Mouse (Mus musculus): Measurements from ENCODE around the gene Mta2. TPM values are rescaled to one million over a fixed set of nuclear protein-coding genes. Genes with fewer than 3 reads are reported as not detected.
A peak's percentile ranks its signal among the peaks of the same experiment; 100 is the strongest.

The Mta2 gene
- polyA plus RNA-seq, 1 experiment from 2014 or later, result 164 TPM

DNA sequence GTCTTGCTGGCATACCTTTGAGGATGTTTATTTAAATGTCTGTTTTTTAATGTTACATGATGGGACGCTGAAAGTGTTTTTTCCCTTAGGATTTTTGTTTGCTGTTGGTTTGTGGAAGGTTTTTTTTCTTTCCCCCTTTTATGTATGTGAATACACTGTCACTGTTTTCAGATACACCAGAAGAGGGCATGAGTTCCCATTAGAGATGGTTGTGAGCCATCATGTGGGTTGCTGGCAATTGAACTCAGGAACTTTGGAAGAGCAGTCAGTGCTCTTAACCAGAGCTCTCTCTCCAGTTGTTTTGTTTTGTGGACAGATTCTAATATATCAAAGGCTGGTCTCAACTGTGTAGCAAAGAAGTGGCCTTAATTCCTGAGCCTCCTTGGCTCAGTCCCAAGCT is 33.0 kb downstream of the Mta2 start:
- Histone ChIP-seq H3K4me1 (replicated peaks; ENCODE audit: control insufficient read depth, insufficient read depth, low read length) (no peaks in the 10 kb centered on the region), H3K9ac (ENCODE audit: low read length) (no peak overlapping the region), H3K4me2 (ENCODE audit: low read depth, low read length) (no peak overlapping the region), H3K9me3 (ENCODE audit: control insufficient read depth, low read length) (no peaks in the 10 kb centered on the region), H3K27me3 (ENCODE audit: control insufficient read depth, insufficient read depth, low read depth, low read length) (no peaks in the 10 kb centered on the region), H3K36me3 (ENCODE audit: control insufficient read depth, insufficient read depth, low read length) (peaks cover 75% of the 10 kb centered on the region), H3K4me3 (ENCODE audit: low read length) (no peak overlapping the region), H3K27ac (ENCODE audit: low read length) (no peak overlapping the region)
- 68% methylated on average over 1 of the region's 1 CpGs for WGBS
- no peak for ATAC-seq (ENCODE audit: low read depth)

- no peak for ATAC-seq (ENCODE audit: low read depth)
- no peak overlapping the region for H3K4me3 ChIP-seq (ENCODE audit: low read length)
- H3K4me2 ChIP-seq (ENCODE audit: low read depth, low read length), result no peak overlapping the region
- H3K4me1 ChIP-seq (replicated peaks; ENCODE audit: control insufficient read depth, insufficient read depth, low read length), result no peaks in the 10 kb centered on the region; the same call in 1 of the 2 replicates
- 94% methylated on average over 2 of the region's 2 CpGs for WGBS
- H3K9me3 ChIP-seq (ENCODE audit: control insufficient read depth, low read length), result no peaks in the 10 kb centered on the region
- peaks cover 69% of the 10 kb centered on the region for H3K36me3 ChIP-seq (ENCODE audit: control insufficient read depth, insufficient read depth, low read length)
- H3K27me3 ChIP-seq (ENCODE audit: control insufficient read depth, insufficient read depth, low read depth, low read length), result no peaks in the 10 kb centered on the region
- H3K27ac ChIP-seq (ENCODE audit: low read length), result no peak overlapping the region
- no peak overlapping the region for H3K9ac ChIP-seq (ENCODE audit: low read length)
Measured at GRCm38 (mm10) chr19:8975491-8975890, 33.8 kb downstream of the Mta2 start.

GRCm38 (mm10) chr19:8976535-8976934 is 34.9 kb downstream of the Mta2 start:
- Histone ChIP-seq H3K36me3 (ENCODE audit: control insufficient read depth, insufficient read depth, low read length) (peaks cover 60% of the 10 kb centered on the region), H3K4me2 (ENCODE audit: low read depth, low read length) (no peak overlapping the region), H3K9ac (ENCODE audit: low read length) (no peak overlapping the region), H3K4me3 (ENCODE audit: low read length) (no peak overlapping the region), H3K27ac (ENCODE audit: low read length) (no peak overlapping the region), H3K4me1 (replicated peaks; ENCODE audit: control insufficient read depth, insufficient read depth, low read length) (peaks cover 3% of the 10 kb centered on the region; the same call in 1 of the 2 replicates), H3K9me3 (ENCODE audit: control insufficient read depth, low read length) (no peaks in the 10 kb centered on the region), H3K27me3 (ENCODE audit: control insufficient read depth, insufficient read depth, low read depth, low read length) (no peaks in the 10 kb centered on the region)
- 37% methylated on average over 3 of the region's 3 CpGs for WGBS
- peak; percentile 79 for ATAC-seq (ENCODE audit: low read depth)

GRCm38 (mm10) chr19:8980771-8981170 is 39.1 kb downstream of the Mta2 start:
- Histone ChIP-seq H3K9me3 (ENCODE audit: control insufficient read depth, low read length) (no peaks in the 10 kb centered on the region), H3K36me3 (ENCODE audit: control insufficient read depth, insufficient read depth, low read length) (peaks cover 23% of the 10 kb centered on the region), H3K9ac (ENCODE audit: low read length) (no peak overlapping the region), H3K4me3 (ENCODE audit: low read length) (no peak overlapping the region), H3K27ac (ENCODE audit: low read length) (no peak overlapping the region), H3K4me1 (replicated peaks; ENCODE audit: control insufficient read depth, insufficient read depth, low read length) (peaks cover 39% of the 10 kb centered on the region), H3K27me3 (ENCODE audit: control insufficient read depth, insufficient read depth, low read depth, low read length) (no peaks in the 10 kb centered on the region), H3K4me2 (ENCODE audit: low read depth, low read length) (no peak overlapping the region)
- ATAC-seq (ENCODE audit: low read depth), result no peak
- WGBS, result 58% methylated on average over 5 of the region's 5 CpGs

GRCm38 (mm10) chr19:8981450-8982168 is 39.9 kb downstream of the Mta2 start:
- Histone ChIP-seq H3K27ac (ENCODE audit: low read length) (peak overlapping the region; percentile 64; the same call in 1 of the 2 replicates), H3K4me2 (ENCODE audit: low read depth, low read length) (no peak overlapping the region), H3K36me3 (ENCODE audit: control insufficient read depth, insufficient read depth, low read length) (peaks cover 23% of the 10 kb centered on the region), H3K4me3 (ENCODE audit: low read length) (no peak overlapping the region), H3K4me1 (replicated peaks; ENCODE audit: control insufficient read depth, insufficient read depth, low read length) (peaks cover 44% of the 10 kb centered on the region), H3K9ac (ENCODE audit: low read length) (no peak overlapping the region), H3K9me3 (ENCODE audit: control insufficient read depth, low read length) (no peaks in the 10 kb centered on the region), H3K27me3 (ENCODE audit: control insufficient read depth, insufficient read depth, low read depth, low read length) (no peaks in the 10 kb centered on the region)
- no peak for ATAC-seq (ENCODE audit: low read depth)
- WGBS, result 48% methylated on average over 2 of the region's 2 CpGs

- peak overlapping the region; percentile 64 for H3K27ac ChIP-seq (ENCODE audit: low read length)
- H3K4me3 ChIP-seq (ENCODE audit: low read length), result no peak overlapping the region
- peaks cover 44% of the 10 kb centered on the region for H3K4me1 ChIP-seq (replicated peaks; ENCODE audit: control insufficient read depth, insufficient read depth, low read length)
- ATAC-seq (ENCODE audit: low read depth), result peak; percentile 52
- H3K9me3 ChIP-seq (ENCODE audit: control insufficient read depth, low read length), result no peaks in the 10 kb centered on the region
- peaks cover 19% of the 10 kb centered on the region for H3K36me3 ChIP-seq (ENCODE audit: control insufficient read depth, insufficient read depth, low read length)
- H3K27me3 ChIP-seq (ENCODE audit: control insufficient read depth, insufficient read depth, low read depth, low read length), result no peaks in the 10 kb centered on the region
- H3K9ac ChIP-seq (ENCODE audit: low read length), result 0 out of 2 replicates have a peak overlapping the region, but pooled peaks have one; percentile 1
- WGBS, result 36% methylated on average over 5 of the region's 5 CpGs
- H3K4me2 ChIP-seq (ENCODE audit: low read depth, low read length), result no peak overlapping the region
Measured at GRCm38 (mm10) chr19:8982303-8983149, 40.9 kb downstream of the Mta2 start.

GRCm38 (mm10) chr19:8983150-8983650 is 41.5 kb downstream of the Mta2 start:
- no peak overlapping the region for H3K4me2 ChIP-seq (ENCODE audit: low read depth, low read length)
- peak; percentile 53 for ATAC-seq (ENCODE audit: low read depth)
- H3K9ac ChIP-seq (ENCODE audit: low read length), result no peak overlapping the region

GRCm38 (mm10) chr19:8984255-8984868 is 42.7 kb downstream of the Mta2 start:
- ATAC-seq (ENCODE audit: low read depth), result no peak
- Histone ChIP-seq H3K27me3 (ENCODE audit: control insufficient read depth, insufficient read depth, low read depth, low read length) (no peaks in the 10 kb centered on the region), H3K9ac (ENCODE audit: low read length) (peak overlapping the region; percentile 21; the same call in 1 of the 2 replicates), H3K9me3 (ENCODE audit: control insufficient read depth, low read length) (no peaks in the 10 kb centered on the region), H3K4me2 (ENCODE audit: low read depth, low read length) (no peak overlapping the region; the same call in 1 of the 2 replicates), H3K4me1 (replicated peaks; ENCODE audit: control insufficient read depth, insufficient read depth, low read length) (peaks cover 55% of the 10 kb centered on the region), H3K27ac (ENCODE audit: low read length) (peak overlapping the region; percentile 45; the same call in 1 of the 2 replicates), H3K4me3 (ENCODE audit: low read length) (no peak overlapping the region), H3K36me3 (ENCODE audit: control insufficient read depth, insufficient read depth, low read length) (peaks cover 4% of the 10 kb centered on the region)
- 12% methylated on average over 7 of the region's 7 CpGs for WGBS

More at GRCm38 (mm10) chr19:8983150-8983650, 41.5 kb downstream of the Mta2 start:
- 18% methylated on average over 4 of the region's 4 CpGs for whole genome bisulfite sequencing
- peak overlapping the region; percentile 64 for H3K27ac ChIP-seq (ENCODE audit: low read length)
- peaks cover 49% of the 10 kb centered on the region for H3K4me1 ChIP-seq (replicated peaks; ENCODE audit: control insufficient read depth, insufficient read depth, low read length)
- H3K27me3 ChIP-seq (ENCODE audit: control insufficient read depth, insufficient read depth, low read depth, low read length), result no peaks in the 10 kb centered on the region
- no peak overlapping the region for H3K4me3 ChIP-seq (ENCODE audit: low read length)
- no peaks in the 10 kb centered on the region for H3K9me3 ChIP-seq (ENCODE audit: control insufficient read depth, low read length)
- H3K36me3 ChIP-seq (ENCODE audit: control insufficient read depth, insufficient read depth, low read length), result peaks cover 14% of the 10 kb centered on the region

DNA sequence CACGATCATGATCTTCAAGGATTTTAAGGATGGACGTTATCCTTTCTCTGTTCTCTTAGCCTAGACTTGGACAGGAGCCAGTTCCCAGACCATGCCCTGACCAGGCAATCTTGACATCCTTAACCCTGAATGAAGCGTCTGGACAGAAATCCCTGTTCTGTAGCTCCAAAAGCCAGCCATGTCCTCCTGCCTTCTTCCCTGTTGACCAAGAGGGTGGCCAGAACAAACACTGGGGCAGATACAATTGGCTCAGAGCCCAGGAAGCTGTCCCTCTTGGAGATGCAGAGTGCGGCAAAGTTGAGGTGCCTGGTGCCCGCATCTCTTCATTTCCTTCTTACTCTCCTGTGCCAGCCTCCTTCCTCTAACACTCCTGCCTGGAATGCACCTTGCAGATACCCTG is 44.2 kb downstream of the Mta2 start:
- no peaks in the 10 kb centered on the region for H3K36me3 ChIP-seq (ENCODE audit: control insufficient read depth, insufficient read depth, low read length)
- H3K27ac ChIP-seq (ENCODE audit: low read length), result no peak overlapping the region
- no peak overlapping the region for H3K4me2 ChIP-seq (ENCODE audit: low read depth, low read length)
- H3K27me3 ChIP-seq (ENCODE audit: control insufficient read depth, insufficient read depth, low read depth, low read length), result no peaks in the 10 kb centered on the region
- H3K9ac ChIP-seq (ENCODE audit: low read length), result no peak overlapping the region
- H3K4me1 ChIP-seq (replicated peaks; ENCODE audit: control insufficient read depth, insufficient read depth, low read length), result peaks cover 57% of the 10 kb centered on the region
- WGBS, result 39% methylated on average over 5 of the region's 5 CpGs
- no peak for ATAC-seq (ENCODE audit: low read depth)
- H3K4me3 ChIP-seq (ENCODE audit: low read length), result no peak overlapping the region
- H3K9me3 ChIP-seq (ENCODE audit: control insufficient read depth, low read length), result no peaks in the 10 kb centered on the region

All from lung, embryonic 16.5 days (tissue).